Mouse (Mus musculus) mouse embryonic stem cell (cell line): Measurements from ENCODE around the gene Gm3591.
"Not testable (repeated sequence)": the region's sequence is repeated elsewhere in the genome, so short reads cannot be mapped to it uniquely, and the experiment has no call there.

Source experiments
- in situ Hi-C, 2 experiments: fragments of 300-500 bp; cut with MboI; formaldehyde crosslinking; loops; 1 replicate in 1 of 2; 3 replicates in 1 of 2; pipeline ENCODE4 v1.14.3; 2019 to 2020; ENCODE audit warnings: low sequenced_read_pairs in 2 of 2, low pct_unique_long_range_greater_than_20kb in 1 of 2, mixed read lengths in 1 of 2; ENCODE audit not compliant: unreplicated experiment in 1 of 2

Gm3591 gene

DNA sequence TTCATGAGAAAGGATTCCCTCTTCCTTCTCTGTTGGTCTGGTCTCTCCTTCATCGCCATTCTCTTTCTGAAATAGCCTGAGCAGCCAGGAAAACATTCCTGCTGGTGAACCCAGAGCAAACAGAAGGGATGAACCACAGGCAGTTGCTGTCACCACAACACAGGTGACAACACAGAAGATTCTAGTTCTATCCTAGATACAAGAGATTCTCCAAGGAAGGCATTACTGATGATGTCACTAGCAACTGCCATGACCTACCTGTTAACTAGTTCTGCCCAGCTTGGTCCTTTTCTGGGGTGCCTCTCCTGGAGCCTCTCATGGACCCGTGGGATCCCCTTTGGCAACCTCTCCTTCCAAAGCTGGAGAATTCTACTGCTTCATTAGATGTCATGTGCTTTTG, at the start of gene Gm3591:
Gene Gm3591 (minus strand): TSS at position 101 of the 400 bp plus-strand sequence.
- in situ Hi-C loops, result not testable (repeated sequence)

DNA sequence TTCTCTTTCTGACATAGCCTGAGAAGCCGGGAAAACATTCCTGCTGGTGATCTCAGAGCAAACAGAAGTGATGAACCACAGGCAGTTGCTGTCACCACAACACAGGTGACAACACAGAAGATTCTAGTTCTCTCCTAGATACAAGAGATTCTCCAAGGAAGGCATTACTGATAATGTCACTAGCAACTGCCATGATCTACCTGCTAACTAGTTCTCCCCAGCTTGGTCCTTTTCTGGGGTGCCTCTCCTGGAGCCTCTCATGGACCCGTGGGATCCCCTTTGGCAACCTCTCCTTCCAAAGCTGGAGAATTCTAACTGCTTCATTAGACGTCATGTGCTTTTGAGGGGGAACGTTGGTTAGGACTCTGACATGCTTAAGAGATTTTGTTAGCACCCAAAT, 32.2 kb upstream of the Gm3591 start, which contains the start of gene Gm3594:
Gene Gm3594 (minus strand): TSS at position 101 of the 400 bp plus-strand sequence.
- in situ Hi-C loops, result not testable (repeated sequence)

DNA sequence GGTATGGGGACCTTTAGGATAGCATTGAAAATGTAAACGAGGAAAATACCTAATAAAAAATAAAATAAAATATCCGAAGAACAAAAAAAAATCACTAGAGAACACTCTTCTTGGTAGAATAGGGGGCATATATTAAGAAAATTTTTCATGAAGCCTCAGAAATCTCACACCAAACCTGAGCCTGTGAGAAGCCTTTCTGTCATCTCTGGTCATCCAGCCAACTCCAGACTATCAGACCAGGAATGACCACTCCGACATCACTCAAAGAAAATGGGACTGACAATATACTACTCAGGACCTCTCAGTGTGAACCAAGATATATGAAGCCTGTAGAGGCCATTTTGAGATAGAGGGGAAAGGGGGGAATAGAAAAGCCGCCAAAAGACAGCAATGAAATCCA, 28.5 kb upstream of the Gm3591 start:
- in situ Hi-C loops, result not testable (repeated sequence)

DNA sequence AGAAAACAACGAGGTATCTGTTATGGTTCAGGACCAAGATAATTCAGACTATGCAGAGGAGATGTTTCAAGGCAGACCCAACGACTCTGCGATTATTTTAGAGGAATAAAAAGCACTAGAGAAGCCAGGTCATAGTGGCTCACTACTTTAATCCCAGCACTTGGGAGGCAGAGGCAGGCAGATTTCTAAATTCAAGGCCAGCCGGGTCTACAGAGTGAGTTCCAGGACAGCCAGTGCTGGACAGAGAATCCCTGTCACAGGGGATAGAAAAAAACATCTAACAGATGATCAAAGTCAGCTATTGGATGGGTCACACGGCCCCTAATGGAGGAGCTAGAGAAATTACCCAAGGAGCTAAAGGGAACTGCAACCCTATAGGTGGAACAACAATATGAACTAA, 27.9 kb upstream of the Gm3591 start:
- in situ Hi-C loops, result not testable (repeated sequence)

DNA sequence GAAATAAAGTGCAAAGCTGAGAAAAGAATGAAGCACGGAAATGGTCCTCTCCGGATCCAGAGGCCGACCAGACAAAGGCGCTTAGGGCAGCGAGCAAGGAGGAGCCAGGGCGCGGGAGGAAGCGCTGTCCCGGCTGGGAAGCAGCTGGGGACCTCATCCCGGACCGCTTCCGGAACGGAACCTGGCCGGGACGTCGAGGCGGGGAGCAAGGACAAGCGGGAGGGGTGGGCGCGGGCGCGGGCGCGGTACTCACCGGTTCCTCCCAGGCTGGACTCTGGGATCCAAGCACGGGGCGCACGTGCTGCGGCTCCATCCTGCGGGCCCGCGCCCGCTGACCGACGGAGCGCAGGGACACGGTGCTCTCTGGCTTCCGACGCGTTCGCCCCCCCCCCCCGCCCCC, 14.5 kb upstream of the Gm3591 start:
- in situ Hi-C loops, result not testable (repeated sequence)

DNA sequence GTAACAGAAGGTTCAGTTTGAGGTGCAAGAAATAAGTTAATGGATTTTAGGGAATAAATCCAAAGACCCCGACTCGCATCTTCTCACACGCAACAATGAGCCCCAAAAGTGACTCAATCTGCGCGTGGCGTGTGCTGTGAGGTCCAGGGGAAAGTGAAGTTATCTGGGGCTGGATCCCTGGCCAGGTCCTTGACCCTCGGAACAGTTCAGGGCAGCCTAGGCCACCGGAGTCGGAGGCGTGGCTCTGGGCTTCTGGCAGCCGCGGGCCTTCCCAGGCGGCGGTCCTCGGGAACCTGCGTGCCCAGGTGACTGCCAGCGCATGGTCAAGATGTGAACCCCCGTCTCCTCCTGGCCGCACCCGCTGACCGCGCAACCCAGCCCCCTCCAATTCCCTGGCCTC, 14.1 kb upstream of the Gm3591 start:
- in situ Hi-C loops, result not testable (repeated sequence)

DNA sequence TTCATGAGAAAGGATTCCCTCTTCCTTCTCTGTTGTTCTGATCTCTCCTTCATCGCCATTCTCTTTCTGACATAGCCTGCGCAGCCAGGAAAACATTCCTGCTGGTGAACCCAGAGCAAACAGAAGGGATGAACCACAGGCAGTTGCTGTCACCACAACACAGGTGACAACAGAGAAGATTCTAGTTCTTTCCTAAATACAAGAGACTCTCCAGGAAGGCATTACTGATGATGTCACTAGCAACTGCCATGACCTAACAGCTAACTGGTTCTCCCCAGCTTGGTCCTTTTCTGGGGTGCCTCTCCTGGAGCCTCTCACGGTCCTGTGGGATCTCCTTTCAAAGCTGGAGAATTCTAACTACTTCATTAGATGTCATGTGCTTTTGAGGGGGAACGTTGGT, 22.1 kb downstream of the Gm3591 start, which contains the start of gene Gm16440:
Gene Gm16440 (minus strand): TSS at position 101 of the 400 bp plus-strand sequence.
- in situ Hi-C loops, result not testable (repeated sequence)
